Mouse (Mus musculus) intestine, embryonic 16.5 days (tissue): ENCODE data around the gene Sipa1l1. TPM values are rescaled to one million over a fixed set of nuclear protein-coding genes. Genes with fewer than 3 reads are reported as not detected.

ENCODE experiments used
- ATAC-seq: fragments of 200-750 bp; cut with Nextera tagmentation; 2 replicates; pipeline ENCODE4 v1.8.0; 2017; ENCODE audit warnings: moderate TSS enrichment, moderate library complexity
- H3K27ac ChIP-seq: fragments of 300-500 bp; sonication (generic); 2 replicates; pipeline ENCODE4 v1.5.1; 2014; ENCODE audit warnings: mild to moderate bottlenecking, low read length
- H3K27me3 ChIP-seq: fragments of 300-500 bp; sonication (generic); replicated peaks from 2 replicates; pipeline ENCODE4 v1.6.1; 2014; ENCODE audit warnings: low read length, control low read depth, mixed read lengths; ENCODE audit not compliant: control insufficient read depth, insufficient read depth
- H3K36me3 ChIP-seq: fragments of 300-500 bp; sonication (generic); 2 replicates; pipeline ENCODE4 v1.6.1; 2014; ENCODE audit warnings: low read length, control low read depth; ENCODE audit not compliant: control insufficient read depth, insufficient read depth
- H3K4me1 ChIP-seq: fragments of 300-500 bp; sonication (generic); 2 replicates; pipeline ENCODE4 v1.6.1; 2014; ENCODE audit warnings: low read length, control low read depth, mixed read lengths; ENCODE audit not compliant: control insufficient read depth, insufficient read depth
- H3K4me2 ChIP-seq: fragments of 300-500 bp; sonication (generic); 2 replicates; pipeline ENCODE4 v1.6.1; 2014; ENCODE audit warnings: low read depth, low read length, control low read depth
- H3K4me3 ChIP-seq: fragments of 300-500 bp; sonication (generic); 2 replicates; pipeline ENCODE4 v1.5.1; 2014; ENCODE audit warnings: mild to moderate bottlenecking, low read length
- H3K9ac ChIP-seq: fragments of 300-500 bp; sonication (generic); 2 replicates; pipeline ENCODE4 v1.6.1; 2014; ENCODE audit warnings: low read depth, low read length
- H3K9me3 ChIP-seq: fragments of 300-500 bp; sonication (generic); 2 replicates; pipeline ENCODE4 v1.6.1; 2016; ENCODE audit warnings: low read length, control low read depth; ENCODE audit not compliant: control insufficient read depth
- WGBS: fragments of 180-500 bp; shearing (Covaris S2); extraction: QIAGEN DNeasy Blood & Tissue Kit; methylation state at CpG from one replicate; pipeline ENCODE4 v1.1.7; 2014; 5-methylcytosine and 5-hydroxymethylcytosine counted together
- polyA plus RNA-seq: library from polyadenylated mRNA; unstranded; fragments of >200 nt; fragmentation: Nextera tagmentation; extraction: Ambion mirVana; gene quantifications from 2 replicates; pipeline ENCODE4 v1.2.1, GENCODE M21; 2015

Sipa1l1 gene
- polyA plus RNA-seq, 1 experiment from 2014 or later = 21.2 TPM

- Histone ChIP-seq H3K27me3 (no peaks in the 10 kb centered on the region), H3K4me3 (no peak overlapping the region), H3K4me2 (no peak overlapping the region), H3K9ac (no peak overlapping the region), H3K4me1 (no peaks in the 10 kb centered on the region), H3K9me3 (no peaks in the 10 kb centered on the region), H3K27ac (no peak overlapping the region), H3K36me3 (peaks cover 4% of the 10 kb centered on the region; the same call in 1 of the 2 replicates)
- WGBS = 92% methylated on average over 8 of the region's 8 CpGs
- no peak for ATAC-seq
Measured at GRCm38 (mm10) chr12:82419027-82419426, 249.9 kb downstream of the Sipa1l1 start.

DNA sequence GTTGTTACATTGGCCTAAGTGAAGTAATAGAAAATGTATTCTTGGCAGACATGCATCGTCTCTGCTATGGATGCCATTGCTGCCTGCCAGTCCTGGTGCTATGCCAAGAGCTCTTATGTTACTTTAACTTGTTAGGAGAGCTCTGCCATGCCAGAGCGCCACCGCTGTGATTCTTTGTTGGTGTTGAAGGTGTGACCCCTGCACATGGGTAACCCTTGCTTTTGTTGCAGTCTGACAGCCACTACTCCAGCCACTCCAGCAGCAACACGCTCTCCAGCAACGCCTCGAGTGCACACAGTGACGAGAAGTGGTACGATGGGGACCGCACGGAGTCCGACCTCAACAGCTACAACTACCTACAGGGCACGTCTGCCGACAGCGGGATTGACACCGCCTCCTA lies 255.7 kb downstream of the Sipa1l1 start:
- no peak overlapping the region for H3K4me2 ChIP-seq
- peaks cover 9% of the 10 kb centered on the region; the same call in 1 of the 2 replicates for H3K36me3 ChIP-seq

GRCm38 (mm10) chr12:82425853-82426252 lies 256.7 kb downstream of the Sipa1l1 start:
- H3K9ac ChIP-seq = no peak overlapping the region
- no peaks in the 10 kb centered on the region for H3K4me1 ChIP-seq
- no peak overlapping the region for H3K4me2 ChIP-seq
- WGBS = 89% methylated on average over 11 of the region's 11 CpGs
- ATAC-seq = no peak
- H3K36me3 ChIP-seq = peaks cover 9% of the 10 kb centered on the region; the same call in 1 of the 2 replicates
- H3K27me3 ChIP-seq = no peaks in the 10 kb centered on the region
- no peaks in the 10 kb centered on the region for H3K9me3 ChIP-seq
- no peak overlapping the region for H3K27ac ChIP-seq
- H3K4me3 ChIP-seq = no peak overlapping the region

More for the DNA sequence above, 255.7 kb downstream of the Sipa1l1 start:
- H3K27ac ChIP-seq = no peak overlapping the region
- no peak overlapping the region for H3K4me3 ChIP-seq
- no peaks in the 10 kb centered on the region for H3K4me1 ChIP-seq
- WGBS = 91% methylated on average over 15 of the region's 15 CpGs
- H3K9me3 ChIP-seq = no peaks in the 10 kb centered on the region
- ATAC-seq = no peak
- no peaks in the 10 kb centered on the region for H3K27me3 ChIP-seq
- no peak overlapping the region for H3K9ac ChIP-seq

- Histone ChIP-seq H3K9ac (no peak overlapping the region), H3K27ac (no peak overlapping the region), H3K36me3 (peaks cover 9% of the 10 kb centered on the region; the same call in 1 of the 2 replicates), H3K4me2 (no peak overlapping the region), H3K4me3 (no peak overlapping the region), H3K27me3 (no peaks in the 10 kb centered on the region), H3K9me3 (no peaks in the 10 kb centered on the region), H3K4me1 (0 out of 2 replicates have a peak, but pooled peaks cover 2% of the 10 kb centered on the region)
- ATAC-seq = no peak
- 82% methylated on average over 2 of the region's 2 CpGs for WGBS
Measured at GRCm38 (mm10) chr12:82427416-82427815, 258.3 kb downstream of the Sipa1l1 start.

GRCm38 (mm10) chr12:82428466-82428865 lies 259.3 kb downstream of the Sipa1l1 start:
- Histone ChIP-seq H3K4me3 (no peak overlapping the region), H3K9me3 (no peaks in the 10 kb centered on the region), H3K4me1 (0 out of 2 replicates have a peak, but pooled peaks cover 2% of the 10 kb centered on the region), H3K27me3 (no peaks in the 10 kb centered on the region), H3K27ac (no peak overlapping the region), H3K9ac (no peak overlapping the region), H3K36me3 (peaks cover 9% of the 10 kb centered on the region; the same call in 1 of the 2 replicates), H3K4me2 (no peak overlapping the region)
- no peak for ATAC-seq
- WGBS = 82% methylated on average over 9 of the region's 9 CpGs

GRCm38 (mm10) chr12:82433311-82433710 lies 264.2 kb downstream of the Sipa1l1 start:
- Histone ChIP-seq H3K9me3 (no peaks in the 10 kb centered on the region), H3K27me3 (no peaks in the 10 kb centered on the region), H3K36me3 (no peaks in the 10 kb centered on the region), H3K4me1 (0 out of 2 replicates have a peak, but pooled peaks cover 2% of the 10 kb centered on the region), H3K27ac (no peak overlapping the region), H3K4me3 (no peak overlapping the region), H3K9ac (no peak overlapping the region), H3K4me2 (no peak overlapping the region)
- no peak for ATAC-seq
- WGBS = 70% methylated on average over 4 of the region's 4 CpGs

GRCm38 (mm10) chr12:82434591-82434990 lies 265.5 kb downstream of the Sipa1l1 start:
- H3K4me3 ChIP-seq = no peak overlapping the region
- no peak overlapping the region for H3K27ac ChIP-seq
- no peak overlapping the region for H3K4me2 ChIP-seq
- no peaks in the 10 kb centered on the region for H3K9me3 ChIP-seq
- ATAC-seq = no peak
- H3K4me1 ChIP-seq = 0 out of 2 replicates have a peak, but pooled peaks cover 2% of the 10 kb centered on the region
- H3K9ac ChIP-seq = no peak overlapping the region
- no peaks in the 10 kb centered on the region for H3K27me3 ChIP-seq
- 74% methylated on average over 9 of the region's 9 CpGs for WGBS
- peaks cover 4% of the 10 kb centered on the region; the same call in 1 of the 2 replicates for H3K36me3 ChIP-seq

DNA sequence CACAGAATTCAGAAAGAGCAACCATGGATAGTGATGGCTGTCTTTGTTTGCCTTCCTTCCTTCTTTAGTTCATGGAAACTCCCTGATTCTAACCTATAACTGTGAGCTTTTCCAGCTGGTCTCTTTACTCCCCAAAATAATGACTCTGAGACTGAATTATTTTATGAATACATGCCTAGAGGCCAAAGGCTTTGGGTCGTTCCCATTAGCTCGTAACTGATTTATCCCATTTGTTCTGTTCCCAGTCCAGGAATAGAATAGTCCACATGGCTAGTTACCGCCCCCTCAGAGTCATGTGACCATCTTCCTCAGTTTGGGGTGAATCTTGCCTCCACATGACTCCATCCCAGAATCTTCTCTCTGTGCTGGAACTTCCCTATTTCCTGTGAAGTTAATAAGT lies 272.4 kb downstream of the Sipa1l1 start:
- WGBS = 78% methylated on average over 3 of the region's 3 CpGs
- Histone ChIP-seq H3K4me3 (no peak overlapping the region), H3K36me3 (peaks cover 4% of the 10 kb centered on the region; the same call in 1 of the 2 replicates), H3K27ac (no peak overlapping the region), H3K9ac (no peak overlapping the region), H3K27me3 (no peaks in the 10 kb centered on the region), H3K4me1 (no peaks in the 10 kb centered on the region), H3K4me2 (no peak overlapping the region), H3K9me3 (no peaks in the 10 kb centered on the region)
- no peak for ATAC-seq

DNA sequence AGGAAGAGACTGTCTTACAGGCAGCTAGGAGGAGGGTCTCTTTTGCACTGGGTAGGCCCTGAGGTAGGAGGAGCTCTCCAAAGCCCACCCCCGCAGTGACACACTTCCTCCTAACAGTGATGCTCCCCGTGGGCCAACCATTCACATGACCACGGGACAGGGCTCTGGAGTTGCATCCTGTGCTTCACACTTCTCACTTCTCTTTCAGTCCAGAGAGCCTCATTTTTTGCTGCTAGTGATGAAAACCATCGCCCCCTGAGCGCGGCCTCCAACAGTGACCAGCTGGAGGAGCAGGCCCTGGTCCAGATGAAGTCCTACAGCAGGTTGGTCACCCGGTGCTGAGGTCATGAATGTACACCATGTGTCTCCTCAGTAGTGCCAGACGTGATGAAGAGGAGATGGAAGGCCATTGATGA lies 277.5 kb downstream of the Sipa1l1 start:
- WGBS = 91% methylated on average over 8 of the region's 8 CpGs
- Histone ChIP-seq H3K4me1 (no peaks in the 10 kb centered on the region), H3K4me3 (no peak overlapping the region), H3K27ac (no peak overlapping the region), H3K9me3 (no peaks in the 10 kb centered on the region), H3K4me2 (no peak overlapping the region), H3K36me3 (no peaks in the 10 kb centered on the region), H3K27me3 (no peaks in the 10 kb centered on the region), H3K9ac (no peak overlapping the region)
- no peak for ATAC-seq
